Mouse (Mus musculus) forebrain, embryonic 13.5 days (tissue): Measurements from ENCODE around the gene Sfn. TPM values are rescaled to one million over a fixed set of nuclear protein-coding genes. Genes with fewer than 3 reads are reported as not detected.

Experiments used
- ATAC-seq: fragments of 200-750 bp; cut with Nextera tagmentation; 2 replicates; pipeline ENCODE4 v1.8.0; 2017
- H3K27ac ChIP-seq: fragments of 300-500 bp; sonication (generic); 2 replicates; pipeline ENCODE4 v1.5.1; 2015; ENCODE audit warnings: inconsistent platforms, mild to moderate bottlenecking, moderate library complexity
- H3K27me3 ChIP-seq: fragments of 300-500 bp; sonication (generic); 2 replicates; pipeline ENCODE4 v1.6.1; 2015; ENCODE audit warnings: mild to moderate bottlenecking, inconsistent platforms
- H3K36me3 ChIP-seq: fragments of 300-500 bp; sonication (generic); 2 replicates; pipeline ENCODE4 v1.6.1; 2015; ENCODE audit warnings: mild to moderate bottlenecking, inconsistent platforms; ENCODE audit not compliant: poor library complexity, severe bottlenecking
- H3K4me1 ChIP-seq: fragments of 300-500 bp; sonication (generic); 2 replicates; pipeline ENCODE4 v1.6.1; 2015; ENCODE audit warnings: inconsistent platforms
- H3K4me2 ChIP-seq: fragments of 300-500 bp; sonication (generic); 2 replicates; pipeline ENCODE4 v1.6.1; 2015; ENCODE audit warnings: inconsistent platforms, mild to moderate bottlenecking, moderate library complexity
- H3K4me3 ChIP-seq: fragments of 300-500 bp; sonication (generic); 2 replicates; pipeline ENCODE4 v1.5.1; 2015; ENCODE audit warnings: mild to moderate bottlenecking, inconsistent platforms
- H3K9ac ChIP-seq: fragments of 300-500 bp; sonication (generic); 2 replicates; pipeline ENCODE4 v1.6.1; 2015; ENCODE audit warnings: mild to moderate bottlenecking, inconsistent platforms
- H3K9me3 ChIP-seq: fragments of 300-500 bp; sonication (generic); replicated peaks from 2 replicates; pipeline ENCODE4 v1.6.1; 2016; ENCODE audit warnings: inconsistent platforms
- WGBS: fragments of 180-500 bp; shearing (Covaris S2); methylation state at CpG from one replicate; pipeline ENCODE4 v1.1.7; 2015; 5-methylcytosine and 5-hydroxymethylcytosine counted together
- polyA plus RNA-seq: library from polyadenylated mRNA; unstranded; fragments of >200 nt; fragmentation: Nextera tagmentation; extraction: Ambion mirVana; gene quantifications from 2 replicates; pipeline ENCODE4 v1.2.1, GENCODE M21; 2015

The Sfn gene
- polyA plus RNA-seq, 1 experiment from 2014 or later = 0.99 TPM

DNA sequence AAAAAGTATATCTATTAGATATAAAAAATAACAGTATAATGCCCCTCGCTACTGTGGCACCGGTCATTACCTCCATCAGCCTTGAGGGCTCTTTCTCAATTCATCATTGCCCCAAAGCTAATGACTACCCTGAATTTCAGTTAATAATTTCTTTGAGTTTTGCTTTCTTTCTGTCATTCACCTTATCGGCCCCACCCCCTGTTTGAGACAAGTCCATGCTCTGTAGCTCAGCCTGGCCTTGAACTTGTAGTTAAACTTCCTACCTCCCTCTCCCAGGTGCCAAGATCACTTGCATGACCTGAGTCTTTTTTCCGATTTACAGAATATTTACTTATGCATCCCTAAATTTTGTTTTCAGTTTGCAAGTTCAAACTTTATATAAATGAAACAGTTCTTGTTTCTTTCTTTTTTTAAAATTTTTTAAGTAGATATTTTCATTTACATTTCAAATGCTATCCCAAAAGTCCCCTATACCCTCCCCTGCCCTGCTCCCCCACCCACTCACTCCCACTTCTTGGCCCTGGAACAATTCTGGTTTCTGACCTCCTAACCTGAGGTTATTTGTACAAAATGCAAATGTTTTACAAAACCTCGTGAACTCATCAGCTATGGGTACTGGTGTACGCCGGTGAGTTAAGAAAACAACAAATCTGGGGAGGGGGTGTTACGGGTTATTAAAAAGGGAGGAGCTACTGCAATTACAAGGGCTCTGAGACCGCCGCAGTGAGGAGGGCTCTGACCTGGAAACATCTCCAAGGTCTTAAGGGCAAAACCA is 32.5 kb downstream of the Sfn start:
- no peak for ATAC-seq
- H3K9ac ChIP-seq = no peak overlapping the region
- 87% methylated on average over 10 of the region's 10 CpGs for WGBS

DNA sequence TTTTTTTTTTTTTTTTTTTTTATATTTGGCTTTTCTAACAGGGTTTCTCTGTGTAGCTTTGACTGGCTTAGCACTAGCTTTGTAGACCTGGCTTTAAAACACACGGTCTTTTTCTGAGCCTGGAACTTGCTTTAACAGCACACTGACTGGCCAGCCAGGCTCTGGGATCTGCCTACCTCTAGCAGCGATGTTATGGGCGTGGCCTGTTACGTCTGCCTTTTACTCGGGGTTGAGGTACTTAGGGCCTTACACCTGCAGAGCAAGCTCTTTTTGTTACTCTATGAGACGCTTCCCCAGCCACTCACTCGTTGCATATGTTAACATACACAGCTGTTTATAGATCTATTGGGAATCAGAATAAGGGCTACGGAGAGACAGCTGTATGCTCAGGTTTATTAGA is 34.7 kb downstream of the Sfn start:
- no peak overlapping the region for H3K4me3 ChIP-seq
- WGBS = 31% methylated on average over 8 of the region's 8 CpGs
- no peak for ATAC-seq
- H3K27ac ChIP-seq = no peak overlapping the region
- H3K36me3 ChIP-seq = no peaks in the 10 kb centered on the region
- no peak overlapping the region for H3K9ac ChIP-seq
- H3K9me3 ChIP-seq = no peaks in the 10 kb centered on the region; the same call in 1 of the 2 replicates
- H3K4me2 ChIP-seq = no peak overlapping the region
- H3K27me3 ChIP-seq = 0 out of 2 replicates have a peak, but pooled peaks cover 4% of the 10 kb centered on the region
- H3K4me1 ChIP-seq = no peaks in the 10 kb centered on the region

More for the DNA sequence above, 32.5 kb downstream of the Sfn start:
- H3K27me3 ChIP-seq = 0 out of 2 replicates have a peak, but pooled peaks cover 4% of the 10 kb centered on the region
- H3K27ac ChIP-seq = no peak overlapping the region
- no peaks in the 10 kb centered on the region for H3K36me3 ChIP-seq
- H3K4me3 ChIP-seq = no peak overlapping the region
- H3K9me3 ChIP-seq = no peaks in the 10 kb centered on the region; the same call in 1 of the 2 replicates
- peaks cover 5% of the 10 kb centered on the region for H3K4me1 ChIP-seq
- no peak overlapping the region for H3K4me2 ChIP-seq

GRCm38 (mm10) chr4:133563123-133563571 is 38.8 kb downstream of the Sfn start:
- no peaks in the 10 kb centered on the region for H3K4me1 ChIP-seq
- H3K9me3 ChIP-seq = no peaks in the 10 kb centered on the region; the same call in 1 of the 2 replicates
- no peak overlapping the region for H3K4me2 ChIP-seq
- ATAC-seq = no peak
- no peak overlapping the region for H3K9ac ChIP-seq
- no peak overlapping the region for H3K4me3 ChIP-seq
- H3K36me3 ChIP-seq = no peaks in the 10 kb centered on the region
- no peak overlapping the region for H3K27ac ChIP-seq
- no peaks in the 10 kb centered on the region for H3K27me3 ChIP-seq
- WGBS = 69% methylated on average over 11 of the region's 11 CpGs

- no peaks in the 10 kb centered on the region for H3K4me1 ChIP-seq
- 70% methylated on average over 4 of the region's 4 CpGs for WGBS
- H3K4me3 ChIP-seq = no peak overlapping the region
Observed at GRCm38 (mm10) chr4:133561622-133562021, 40.3 kb downstream of the Sfn start.

GRCm38 (mm10) chr4:133559846-133560245 is 42.1 kb downstream of the Sfn start:
- H3K4me1 ChIP-seq = no peaks in the 10 kb centered on the region
- H3K9me3 ChIP-seq = no peaks in the 10 kb centered on the region; the same call in 1 of the 2 replicates
- 0 out of 2 replicates have a peak, but pooled peaks cover 4% of the 10 kb centered on the region for H3K27me3 ChIP-seq
- no peak overlapping the region for H3K4me2 ChIP-seq
- H3K27ac ChIP-seq = no peak overlapping the region
- WGBS = 75% methylated on average over 4 of the region's 4 CpGs
- no peak for ATAC-seq
- no peak overlapping the region for H3K9ac ChIP-seq
- no peak overlapping the region for H3K4me3 ChIP-seq
- no peaks in the 10 kb centered on the region for H3K36me3 ChIP-seq

More at GRCm38 (mm10) chr4:133561622-133562021, 40.3 kb downstream of the Sfn start:
- Histone ChIP-seq H3K27me3 (no peaks in the 10 kb centered on the region), H3K9ac (no peak overlapping the region), H3K36me3 (no peaks in the 10 kb centered on the region), H3K27ac (no peak overlapping the region), H3K4me2 (no peak overlapping the region), H3K9me3 (no peaks in the 10 kb centered on the region; the same call in 1 of the 2 replicates)
- ATAC-seq = no peak

GRCm38 (mm10) chr4:133557041-133557717 is 44.8 kb downstream of the Sfn start:
- 0 out of 2 replicates have a peak, but pooled peaks cover 4% of the 10 kb centered on the region for H3K27me3 ChIP-seq
- H3K9ac ChIP-seq = no peak overlapping the region
- 43% methylated on average over 10 of the region's 10 CpGs for WGBS
- no peaks in the 10 kb centered on the region for H3K4me1 ChIP-seq
- H3K36me3 ChIP-seq = no peaks in the 10 kb centered on the region
- no peak overlapping the region for H3K27ac ChIP-seq
- no peak overlapping the region for H3K4me3 ChIP-seq
- ATAC-seq = no peak
- no peaks in the 10 kb centered on the region for H3K9me3 ChIP-seq
- no peak overlapping the region for H3K4me2 ChIP-seq

- H3K27me3 ChIP-seq = peaks cover 12% of the 10 kb centered on the region; the same call in 1 of the 2 replicates
- no peaks in the 10 kb centered on the region for H3K36me3 ChIP-seq
- no peak overlapping the region for H3K4me2 ChIP-seq
- H3K4me3 ChIP-seq = no peak overlapping the region
- no peaks in the 10 kb centered on the region for H3K9me3 ChIP-seq
- ATAC-seq = no peak
- H3K9ac ChIP-seq = no peak overlapping the region
- no peak overlapping the region for H3K27ac ChIP-seq
- 75% methylated on average over 19 of the region's 19 CpGs for WGBS
- H3K4me1 ChIP-seq = no peaks in the 10 kb centered on the region
Observed at GRCm38 (mm10) chr4:133553448-133554330, 48.3 kb downstream of the Sfn start.

- Histone ChIP-seq H3K27me3 (peaks cover 12% of the 10 kb centered on the region; the same call in 1 of the 2 replicates), H3K27ac (no peak within 1 kb of the TSS), H3K4me2 (no peak within 1 kb of the TSS), H3K36me3 (no peaks in the 10 kb centered on the region), H3K9me3 (no peaks in the 10 kb centered on the region), H3K9ac (no peak within 1 kb of the TSS), H3K4me3 (no peak within 1 kb of the TSS), H3K4me1 (no peaks in the 10 kb centered on the region)
- 77% methylated on average over 10 of the region's 10 CpGs for WGBS
- ATAC-seq = no peak
Observed at GRCm38 (mm10) chr4:133552768-133553447, 49.1 kb downstream of the Sfn start, which contains the start of gene Nr0b2. Gene Nr0b2, plus strand, starts transcription at chr4:133553376.

DNA sequence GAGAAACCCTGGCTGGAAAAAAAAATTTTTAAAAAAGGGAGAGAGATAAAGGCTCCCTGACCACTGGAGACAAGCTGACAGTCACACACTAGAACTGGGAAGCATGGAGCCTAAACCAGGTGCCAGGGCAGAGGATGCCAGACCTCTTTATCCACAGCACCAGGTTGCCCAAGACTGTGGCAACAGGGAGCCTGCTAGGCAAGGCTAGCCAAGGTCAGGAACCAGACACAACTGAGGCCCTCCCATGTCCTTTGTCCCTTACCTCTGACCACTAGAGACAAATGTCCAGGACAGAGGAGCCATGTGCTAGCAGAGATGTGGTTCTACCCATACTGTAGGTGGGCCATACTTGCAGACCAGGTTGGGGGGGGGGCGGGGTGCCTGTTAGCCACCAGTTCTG is 49.9 kb downstream of the Sfn start:
- no peak overlapping the region for H3K4me2 ChIP-seq
- no peak for ATAC-seq
- no peaks in the 10 kb centered on the region for H3K36me3 ChIP-seq
- H3K27ac ChIP-seq = no peak overlapping the region
- no peaks in the 10 kb centered on the region for H3K9me3 ChIP-seq
- peaks cover 12% of the 10 kb centered on the region; the same call in 1 of the 2 replicates for H3K27me3 ChIP-seq
- H3K4me1 ChIP-seq = no peaks in the 10 kb centered on the region
- H3K4me3 ChIP-seq = no peak overlapping the region
- no peak overlapping the region for H3K9ac ChIP-seq
- WGBS = 68% methylated on average over 1 of the region's 1 CpGs
